Mouse (Mus musculus) sigmoid colon, adult 10 weeks (tissue): ENCODE results near the gene Snhg11. TPM values are rescaled to one million over a fixed set of nuclear protein-coding genes. Genes with fewer than 3 reads are reported as not detected.

Experiments
- polyA plus RNA-seq: library from polyadenylated mRNA; stranded (reverse); fragments of 350-450 nt; fragmentation: Illumina TruSeq; extraction: RNeasy Lipid Tissue Mini Kit (QIAGEN cat#74804); gene quantifications from one replicate; pipeline ENCODE4 v1.2.3, GENCODE M21; 2014; ENCODE audit warnings: low read depth, low replicate concordance

Gene Snhg11
- 14.7 TPM for polyA plus RNA-seq

DNA sequence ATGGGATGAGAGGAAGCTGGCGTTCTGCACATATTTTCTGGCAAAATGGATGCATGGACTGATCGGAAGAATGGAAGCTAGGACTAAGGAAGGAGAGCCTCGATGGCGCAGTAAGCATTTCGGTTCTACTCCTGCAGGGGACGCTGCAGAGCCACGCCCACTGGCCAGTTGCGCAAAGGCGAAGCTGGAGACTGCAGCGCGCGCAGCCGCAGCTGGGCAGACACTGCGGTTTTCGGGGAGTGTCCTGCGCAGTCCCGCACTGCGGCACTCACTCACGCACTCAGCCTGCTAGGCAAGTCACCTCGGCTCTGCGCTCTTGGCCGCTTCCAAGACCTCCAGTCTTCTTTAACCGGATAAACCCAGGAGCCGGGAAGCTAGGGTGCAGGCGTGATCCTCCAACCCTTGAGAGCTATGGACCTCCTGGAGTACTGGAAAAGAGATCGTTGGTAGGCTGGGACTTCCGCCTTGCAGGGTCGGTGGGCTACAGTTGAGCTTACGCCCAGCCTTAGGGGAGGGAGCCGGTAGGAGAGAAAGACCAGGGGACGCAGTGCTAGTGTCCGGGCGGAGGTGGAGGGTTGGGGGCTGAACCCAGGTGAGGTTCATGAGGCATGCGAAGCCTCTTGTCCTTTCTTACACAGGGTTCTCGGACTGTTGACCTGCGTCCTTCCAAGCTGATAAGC is at the start of gene Snhg11:
TSS of gene Snhg11 (plus strand) at position 196 of the 680 bp plus-strand sequence.

DNA sequence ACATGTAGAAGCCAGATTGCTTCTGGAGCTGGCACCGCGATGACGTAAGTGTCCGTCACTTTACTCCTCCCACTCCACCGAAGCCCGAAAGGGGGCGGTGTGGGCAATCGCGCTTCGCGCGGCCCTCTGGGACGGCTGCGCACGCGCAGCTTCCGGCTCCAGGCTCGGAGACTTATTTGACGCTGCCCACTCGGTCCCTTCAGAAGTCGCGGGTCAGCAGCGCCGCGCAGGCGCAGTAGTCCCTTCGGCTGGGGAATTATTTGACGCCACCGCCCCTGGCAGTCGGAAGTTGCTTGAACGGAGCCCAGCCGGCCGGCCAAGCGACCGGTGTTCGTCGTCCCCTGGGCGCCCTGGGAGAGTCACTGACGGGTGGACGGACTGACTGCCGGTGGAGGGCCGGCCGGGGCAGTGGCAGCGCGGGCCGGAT is 34.2 kb downstream of the Snhg11 start, which contains the start of gene Ralgapb:
TSS of gene Ralgapb (plus strand) at position 254 of the 427 bp plus-strand sequence.

Other genes starting within 250 kb of the Snhg11 start
- 2.3 TPM for gene Tgm2, start 229.2 kb upstream of the Snhg11 start, polyA plus RNA-seq
- gene D630003M21Rik, start 146.4 kb upstream of the Snhg11 start, polyA plus RNA-seq, result not detected
- gene Bpi, start 117.5 kb upstream of the Snhg11 start, polyA plus RNA-seq, result not detected
- 3.7 TPM for gene Lbp, start 69.1 kb upstream of the Snhg11 start, polyA plus RNA-seq
- 75.7 TPM for gene Ralgapb, start 34.2 kb downstream of the Snhg11 start, polyA plus RNA-seq
- gene Adig, start 127.0 kb downstream of the Snhg11 start, polyA plus RNA-seq, result not detected
- not detected for gene Arhgap40, start 137.2 kb downstream of the Snhg11 start, polyA plus RNA-seq
- not detected for gene Slc32a1, start 235.1 kb downstream of the Snhg11 start, polyA plus RNA-seq
- gene Actr5, start 249.2 kb downstream of the Snhg11 start, polyA plus RNA-seq, result 0.38 TPM